28 mouse cellular contexts compared by ENCODE assay signal in the genomic region with DNA sequence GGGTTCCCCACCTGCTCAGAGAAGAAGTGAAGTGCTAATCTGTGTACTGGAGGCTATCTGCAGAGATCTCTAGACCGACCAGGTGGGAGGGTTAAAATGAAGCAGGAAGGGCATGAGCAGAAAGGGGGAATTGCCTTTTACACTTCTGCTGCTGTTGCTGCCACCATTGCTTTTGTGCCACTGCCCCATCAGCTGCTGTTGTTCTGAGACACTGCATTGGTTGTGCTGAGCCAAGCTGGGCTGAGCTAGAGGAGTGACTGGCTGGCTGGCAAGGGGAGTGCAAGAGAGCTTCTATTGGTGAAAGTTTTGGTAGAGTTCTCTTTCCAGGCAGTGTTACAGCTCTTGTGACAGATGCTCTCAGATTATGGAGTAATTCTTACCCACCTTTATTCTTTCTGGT.
"Had no signal": no experiment of that assay in that cellular context is flagged by ENCODE, and none has a peak within 500 bp of the region (broad histone marks: within the 10 kb centered on the region; RNA-seq: fewer than 3 reads in every experiment).

No protein-coding gene starts in this region.

- H3K27ac ChIP-seq: heart, embryonic 13.5 days; heart, embryonic 15.5 days; hindbrain, embryonic 10.5 days; hindbrain, embryonic 12.5 days; hindbrain, embryonic 13.5 days; hindbrain, embryonic 14.5 days; hindbrain, embryonic 15.5 days; hindbrain, postnatal 0 days; intestine, embryonic 15.5 days; kidney, embryonic 15.5 days; kidney, postnatal 0 days; layer of hippocampus, adult 2 months; left cerebral cortex, adult 2 months had no signal

- H3K4me1 ChIP-seq: heart, embryonic 12.5 days; heart, embryonic 13.5 days; heart, embryonic 15.5 days; hindbrain, embryonic 10.5 days; hindbrain, embryonic 12.5 days; hindbrain, embryonic 13.5 days; hindbrain, embryonic 15.5 days; intestine, embryonic 15.5 days; kidney, embryonic 15.5 days had no signal

- H3K36me3 ChIP-seq: heart, embryonic 12.5 days; heart, embryonic 13.5 days; heart, embryonic 15.5 days; hindbrain, embryonic 10.5 days; hindbrain, embryonic 12.5 days; hindbrain, embryonic 13.5 days; hindbrain, embryonic 15.5 days; intestine, embryonic 15.5 days; kidney, embryonic 15.5 days had no signal

- H3K9me3 ChIP-seq: hindbrain, embryonic 12.5 days; intestine, embryonic 15.5 days had no signal

- DNase-seq: heart, postnatal 10 days; heart, postnatal 4 days; kidney, adult 11 months; kidney, adult 18-20 months; kidney, adult 2 months; kidney, adult 8-10 months; kidney, adult 9 months; kidney, postnatal 10 days; kidney, postnatal 14 days; kidney, postnatal 25 days; kidney, postnatal 36 days; kidney, postnatal 4 days; layer of hippocampus, adult 9-11 months; layer of hippocampus, postnatal 36 days had no signal

- H3K27me3 ChIP-seq: heart, embryonic 12.5 days; heart, embryonic 13.5 days; heart, embryonic 15.5 days; hindbrain, embryonic 12.5 days; hindbrain, embryonic 13.5 days; hindbrain, embryonic 15.5 days; intestine, embryonic 15.5 days; kidney, embryonic 15.5 days had no signal

- H3K4me3 ChIP-seq: heart, embryonic 12.5 days; heart, embryonic 13.5 days; heart, embryonic 15.5 days; hindbrain, embryonic 10.5 days; hindbrain, embryonic 12.5 days; hindbrain, embryonic 13.5 days; hindbrain, embryonic 15.5 days; intestine, embryonic 15.5 days; kidney, embryonic 15.5 days; layer of hippocampus, adult 2 months; left cerebral cortex, adult 2 months had no signal
